Mouse (Mus musculus): ENCODE measurements at regions not wholly inside any gene's neighbourhood (a gene's known extent, or its start where the extent isn't known, plus 50 kb on each side); places are given as distances from the start of the nearest gene placed in this dataset.
"Not testable (repeated sequence)": the region's sequence is repeated elsewhere in the genome, so short reads cannot be mapped to it uniquely, and the experiment has no call there.

- DNase-seq, result no peak
Measured at GRCm38 (mm10) chr4:55203731-55204710, 145.8 kb upstream of the Rad23b start.

GRCm38 (mm10) chr4:55206226-55206625 lies 143.6 kb upstream of the Rad23b start:
- DNase-seq, result no peak

- DNase-seq, result no peak
Measured at GRCm38 (mm10) chr4:55207749-55208385, 142.0 kb upstream of the Rad23b start.

- DNase-seq, result peak in 1 of 2 experiments; percentile 4
Measured at GRCm38 (mm10) chr4:55208386-55209345, 141.2 kb upstream of the Rad23b start.

- no peak for DNase-seq
Measured at GRCm38 (mm10) chr4:55215425-55216174, 134.2 kb upstream of the Rad23b start.

GRCm38 (mm10) chr4:55216175-55216545 lies 133.7 kb upstream of the Rad23b start:
- no peak for DNase-seq

- DNase-seq, result no peak
Measured at GRCm38 (mm10) chr4:55225766-55226165, 124.1 kb upstream of the Rad23b start.

GRCm38 (mm10) chr4:55227394-55227793 lies 122.4 kb upstream of the Rad23b start:
- peak in 1 of 2 experiments; percentile 11 for DNase-seq

GRCm38 (mm10) chr4:55231522-55231921 lies 118.3 kb upstream of the Rad23b start:
- peak; percentile 12 to 18 for DNase-seq

GRCm38 (mm10) chr4:55237856-55238255 lies 112.0 kb upstream of the Rad23b start:
- DNase-seq, result no peak

GRCm38 (mm10) chr4:55240450-55240849 lies 109.4 kb upstream of the Rad23b start:
- DNase-seq, result peak; percentile 62 to 77

GRCm38 (mm10) chr4:55242331-55242730 lies 107.5 kb upstream of the Rad23b start:
- DNase-seq, result no peak

- DNase-seq, result no peak
Measured at GRCm38 (mm10) chr4:55243091-55244058, 106.5 kb upstream of the Rad23b start.

- no peak for DNase-seq
Measured at GRCm38 (mm10) chr4:55245789-55246188, 104.1 kb upstream of the Rad23b start.

- DNase-seq, result no peak
Measured at GRCm38 (mm10) chr4:55250334-55250733, 99.5 kb upstream of the Rad23b start.

- no peak for DNase-seq
Measured at GRCm38 (mm10) chr4:55251546-55251945, 98.3 kb upstream of the Rad23b start.

- no peak for DNase-seq
Measured at GRCm38 (mm10) chr4:55253769-55254168, 96.1 kb upstream of the Rad23b start.

- DNase-seq, result no peak
Measured at GRCm38 (mm10) chr4:55271965-55272630, 77.7 kb upstream of the Rad23b start.

GRCm38 (mm10) chr4:55276300-55276952 lies 73.4 kb upstream of the Rad23b start:
- no peak for DNase-seq

- DNase-seq, result not testable (repeated sequence)
Measured at GRCm38 (mm10) chr4:55279351-55279750, 70.5 kb upstream of the Rad23b start.
